10 mouse cellular contexts compared by ENCODE assay signal in the genomic region with DNA sequence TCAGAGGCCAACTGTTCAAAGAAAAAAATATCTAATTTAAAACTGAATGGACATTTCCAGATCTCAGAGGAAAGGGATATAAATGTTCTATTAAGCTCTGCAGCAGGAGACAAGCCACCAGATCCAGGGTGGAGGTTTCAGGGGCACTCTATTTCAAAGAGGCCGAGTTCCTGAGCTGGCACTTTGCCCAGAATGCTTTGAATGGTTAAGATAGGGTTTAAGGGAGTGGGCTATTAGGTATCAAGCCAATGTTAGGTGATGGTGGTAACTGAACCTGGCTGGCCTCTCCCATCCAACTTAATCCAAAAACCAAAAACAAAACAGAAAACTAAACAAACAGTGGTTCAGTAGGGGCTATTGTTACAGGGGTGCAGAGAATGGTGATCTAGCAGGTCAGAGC.
DNase-seq lines count a peak whose midpoint lies in the region; ATAC-seq and TF ChIP-seq lines count a peak whose summit lies in the region.
"Had no signal": no experiment of that assay in that cellular context is flagged by ENCODE, and none has a peak within 500 bp of the region (broad histone marks: within the 10 kb centered on the region; RNA-seq: fewer than 3 reads in every experiment).

No protein-coding gene starts in this region.

- no peak overlapping the region for H3K9ac ChIP-seq in MEL (ENCODE audit: control insufficient read depth, low read depth, low read length, poor library complexity, severe bottlenecking)
- H3K9ac ChIP-seq in kidney, postnatal 0 days (ENCODE audit: low read depth, low read length), result no peak overlapping the region
- H3K9ac ChIP-seq: forebrain, embryonic 12.5 days had no signal

- H3K27ac ChIP-seq in layer of hippocampus, adult 2 months, result peak overlapping the region; percentile 36; the same call in 1 of the 2 replicates
- no peak overlapping the region for H3K27ac ChIP-seq in MEL (ENCODE audit: control insufficient read depth, low read depth, low read length)
- H3K27ac ChIP-seq in kidney, postnatal 0 days, result no peak overlapping the region

- WGBS in kidney, postnatal 0 days, result 0% methylated on average over 1 of the region's 1 CpGs

- no peak for TF ChIP-seq CTCF in layer of hippocampus, adult 2 months (conservative IDR thresholded peaks at IDR 0.05)
- no peak for TF ChIP-seq CTCF in MEL (IDR thresholded peaks at IDR 0.05 in 2 of 3, conservative IDR thresholded peaks at IDR 0.05 in 1 of 3; ENCODE audit: control insufficient read depth in 1 of 3, insufficient read depth in 1 of 3, low read depth in 2 of 3, low read length in 3 of 3, poor library complexity in 1 of 3, severe bottlenecking in 1 of 3)
- no peak for TF ChIP-seq CTCF in kidney, postnatal 0 days (IDR thresholded peaks at IDR 0.05; ENCODE audit: low read depth)

- intact Hi-C loops in heart, postnatal 36 days (cut with DNase I), result loop anchor here (5.0 kb wide), 2 partner anchors 33 to 97 kb away; no protein-coding TSS in a partner anchor
- intact Hi-C loops in gastrocnemius, postnatal 14 days (cut with DNase I; ENCODE audit: low total_unique reads), result no loop called here
- intact Hi-C loops in left cerebral cortex, postnatal 14 days (cut with DNase I), result no loop called here

- H3K27me3 ChIP-seq in MEL (ENCODE audit: control insufficient read depth in 1 of 2, insufficient read depth in 2 of 2, low read length in 2 of 2), result no peaks in the 10 kb centered on the region
- no peaks in the 10 kb centered on the region for H3K27me3 ChIP-seq in kidney, postnatal 0 days (ENCODE audit: insufficient read depth, low read length)
- H3K27me3 ChIP-seq: forebrain, embryonic 12.5 days had no signal

- no peak for TF ChIP-seq RAD21 in MEL (IDR thresholded peaks at IDR 0.05; ENCODE audit: low read depth, low read length)

- no peak overlapping the region for H3K4me2 ChIP-seq in kidney, postnatal 0 days (ENCODE audit: low read length)
- H3K4me2 ChIP-seq: forebrain, embryonic 12.5 days had no signal

- peaks cover 0 to 43% of the 10 kb centered on the region in 2 experiments; a peak in 2 of 4 replicates for H3K36me3 ChIP-seq in MEL (ENCODE audit: control insufficient read depth in 1 of 2, insufficient read depth in 2 of 2, low read length in 2 of 2)
- no peaks in the 10 kb centered on the region for H3K36me3 ChIP-seq in kidney, postnatal 0 days (ENCODE audit: insufficient read depth, low read length)
- H3K36me3 ChIP-seq: forebrain, embryonic 12.5 days had no signal

- peaks cover 2% of the 10 kb centered on the region; the same call in 1 of the 2 replicates for H3K79me2 ChIP-seq in MEL (ENCODE audit: control insufficient read depth, insufficient read depth, low read length, poor library complexity)

- H3K4me1 ChIP-seq in MEL (ENCODE audit: control insufficient read depth in 1 of 2, insufficient read depth in 2 of 2, low read length in 2 of 2), result peaks cover 14 to 25% of the 10 kb centered on the region in 2 experiments
- H3K4me1 ChIP-seq in kidney, postnatal 0 days (replicated peaks; ENCODE audit: insufficient read depth, low read length), result peaks cover 11% of the 10 kb centered on the region; the same call in 1 of the 2 replicates

- no peak for TF ChIP-seq POLR2A in MEL (IDR thresholded peaks at IDR 0.05; ENCODE audit: control insufficient read depth in 1 of 2, insufficient read depth in 1 of 2, low read depth in 1 of 2, low read length in 2 of 2, poor library complexity in 1 of 2)

- H3K9me3 ChIP-seq in MEL (replicated peaks; ENCODE audit: insufficient read depth, low read length), result no peaks in the 10 kb centered on the region
- no peaks in the 10 kb centered on the region for H3K9me3 ChIP-seq in kidney, postnatal 0 days (replicated peaks; ENCODE audit: low read length)
- H3K9me3 ChIP-seq: forebrain, embryonic 12.5 days had no signal

- DNase-seq in heart, adult 11 months, result peak; percentile 89
- no peak for DNase-seq in heart, postnatal 36 days
- DNase-seq in layer of hippocampus, adult 2 months (ENCODE audit: low spot score in 2 of 2), result no peak
- DNase-seq in layer of hippocampus, postnatal 25 days (ENCODE audit: extremely low spot score in 1 of 2, low spot score in 1 of 2), result no peak
- peak; percentile 69 for DNase-seq in MEL (ENCODE audit: low read depth, low spot score)
- peak; percentile 60 for DNase-seq in kidney, postnatal 0 days (ENCODE audit: low spot score)
- DNase-seq in gastrocnemius, postnatal 14 days, result no peak
- DNase-seq in left cerebral cortex, postnatal 14 days (ENCODE audit: low spot score in 2 of 2), result no peak
- DNase-seq: gastrocnemius, postnatal 36 days had no signal

- no peak for ATAC-seq in kidney, postnatal 0 days (replicated peaks; ENCODE audit: low FRiP score, low read depth)

- TF ChIP-seq EP300 in MEL (IDR thresholded peaks at IDR 0.05; ENCODE audit: low read depth in 1 of 2, low read length in 2 of 2), result no peak

- H3K4me3 ChIP-seq in layer of hippocampus, adult 2 months, result no peak overlapping the region
- no peak overlapping the region for H3K4me3 ChIP-seq in MEL (ENCODE audit: control insufficient read depth in 1 of 2, insufficient read depth in 1 of 2, low read depth in 2 of 2, low read length in 2 of 2)
- no peak overlapping the region for H3K4me3 ChIP-seq in kidney, postnatal 0 days (replicated peaks; ENCODE audit: low read depth, low read length)
- H3K4me3 ChIP-seq: forebrain, embryonic 12.5 days had no signal

TF ChIP-seq in MEL, 35 proteins besides CTCF, POLR2A, EP300 and RAD21:
- 0 out of 2 replicates have a peak, but pooled peaks have one; percentile 19 for TF ChIP-seq GATA1 (IDR thresholded peaks at IDR 0.05; ENCODE audit: low read depth, low read length)
- no peak for TF ChIP-seq SIN3A (IDR thresholded peaks at IDR 0.05; ENCODE audit: low read length)

Comparison
In these comparisons a context has a peak if more than half of its experiments do, and no peak if none do; other contexts are left out.
1. DNase-seq: peak in heart, adult 11 months (single experiment), MEL (single experiment) and kidney, postnatal 0 days (single experiment); none in heart, postnatal 36 days (0 of 2), layer of hippocampus, adult 2 months (0 of 2), layer of hippocampus, postnatal 25 days (0 of 2), gastrocnemius, postnatal 14 days (single experiment) and left cerebral cortex, postnatal 14 days (0 of 2).